Mouse (Mus musculus) small intestine, adult 2 months (tissue): Measurements from ENCODE around the gene Rngtt.

ENCODE experiments used
- CTCF ChIP-seq: fragments of 200-500 bp; IDR thresholded peaks from 2 replicates; pipeline ENCODE4 v1.5.1; 2012; ENCODE audit warnings: low read depth, mild to moderate bottlenecking, control low read depth, inconsistent platforms, low read length, moderate library complexity, mixed read lengths; ENCODE audit not compliant: insufficient replicate concordance, insufficient read length; ENCODE audit errors: extremely low read depth
- POLR2A ChIP-seq: fragments of 200-500 bp; IDR thresholded peaks from 2 replicates; pipeline ENCODE4 v1.6.1; 2012; ENCODE audit warnings: low read depth, mild to moderate bottlenecking, control low read depth, inconsistent platforms, low read length, moderate library complexity

GRCm38 (mm10) chr4:33390660-33391059, 80.5 kb downstream of the Rngtt start:
- TF ChIP-seq CTCF (no peak), POLR2A (no peak)
